Mouse (Mus musculus) pancreas, adult 10 weeks (tissue): ENCODE data around the gene Slc25a13. TPM values are rescaled to one million over a fixed set of nuclear protein-coding genes. Genes with fewer than 3 reads are reported as not detected.

Experiments used
- polyA plus RNA-seq: library from polyadenylated mRNA; stranded (reverse); fragments of 350-450 nt; fragmentation: Illumina TruSeq; extraction: RNeasy Lipid Tissue Mini Kit (QIAGEN cat#74804); gene quantifications from one replicate; pipeline ENCODE4 v1.2.3, GENCODE M21; 2015; ENCODE audit warnings: low read depth, low replicate concordance; ENCODE audit not compliant: insufficient read depth

The Slc25a13 gene
- polyA plus RNA-seq: 0.78 TPM

DNA sequence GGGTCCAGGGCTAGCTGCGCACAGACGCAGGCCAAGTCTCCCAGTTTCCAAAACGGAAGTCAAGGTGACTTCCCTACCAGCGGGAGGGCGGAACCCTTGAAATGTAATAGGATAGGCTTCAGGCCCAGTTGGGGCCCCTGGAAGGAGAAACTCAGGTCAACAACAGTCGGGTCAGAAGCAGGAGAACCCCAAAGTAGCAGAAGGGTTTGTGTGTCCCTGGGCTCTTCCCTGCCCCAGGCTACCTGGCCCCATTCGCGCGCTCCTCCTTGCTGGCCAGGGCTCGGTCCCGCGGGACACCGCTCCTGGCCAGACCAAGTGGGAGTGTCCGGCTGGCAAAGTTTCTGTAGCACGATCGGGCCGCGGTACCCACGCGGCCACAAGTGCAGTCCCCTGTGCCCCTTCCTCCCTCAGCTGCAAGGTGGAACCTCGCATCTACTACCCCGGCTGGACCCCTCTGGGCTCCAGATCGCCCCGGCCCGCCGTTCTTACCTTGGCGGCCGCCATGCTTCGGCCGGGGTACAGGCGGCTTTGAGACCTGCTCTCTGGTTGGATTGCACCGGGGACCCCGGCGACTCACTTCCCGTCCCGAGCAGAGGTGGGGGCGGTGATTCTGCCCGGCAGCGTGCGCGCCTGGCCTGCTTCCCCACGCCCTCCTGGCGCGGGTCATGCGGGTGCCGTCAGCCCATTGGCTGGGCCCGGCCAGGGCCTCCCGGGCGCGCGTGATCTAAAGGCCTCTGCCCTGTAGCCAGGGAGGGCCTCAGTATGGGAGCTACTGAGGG lies at the start of gene Slc25a13:
Gene Slc25a13, minus strand, starts transcription at position 667 of the 779 bp plus-strand sequence.

